In the genomic region with DNA sequence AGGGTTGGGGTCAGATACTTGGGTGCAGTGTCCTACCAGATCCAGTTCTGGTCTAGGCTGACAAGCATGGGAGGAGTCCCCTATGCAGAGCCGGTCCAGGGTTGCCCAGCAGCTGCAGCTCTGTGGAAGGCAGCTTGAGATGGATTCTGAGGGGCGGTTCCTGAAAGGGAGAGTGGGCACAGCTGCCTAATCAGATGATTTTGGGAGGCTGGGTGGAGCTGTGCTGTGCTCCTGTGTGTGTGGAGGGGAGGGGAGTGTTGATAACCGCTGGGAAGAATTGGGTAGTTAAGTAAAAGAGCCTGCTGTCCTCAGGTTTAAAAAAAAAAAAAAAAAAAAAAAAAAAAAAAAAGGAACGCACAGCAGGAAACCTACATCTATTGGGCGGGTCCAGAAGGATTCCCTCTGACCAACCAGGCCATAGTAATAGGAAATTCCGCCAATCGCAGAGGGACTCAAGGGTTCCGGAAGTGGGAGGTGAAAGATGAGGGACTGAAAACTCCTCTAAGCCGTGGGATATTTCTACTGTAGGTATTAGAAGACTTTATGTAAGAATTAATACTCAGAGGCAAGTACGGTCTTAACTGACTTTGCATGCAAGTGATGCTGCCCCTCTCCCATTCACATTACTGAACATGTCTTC, we compare ENCODE assay signal across 40 mouse cellular contexts. TPM values are rescaled to one million over a fixed set of nuclear protein-coding genes. Genes with fewer than 3 reads are reported as not detected.
DNase-seq lines count a peak whose midpoint lies in the region; ATAC-seq and TF ChIP-seq lines count a peak whose summit lies in the region.
"Had no signal": no experiment of that assay in that cellular context is flagged by ENCODE, and none has a peak within 500 bp of the region (broad histone marks: within the 10 kb centered on the region; RNA-seq: fewer than 3 reads in every experiment).

No protein-coding gene starts in this region.

- H3K27me3 ChIP-seq in liver, embryonic 14.5 days (ENCODE audit: control insufficient read depth, insufficient read depth, low read length): no peaks in the 10 kb centered on the region
- H3K27me3 ChIP-seq: embryonic facial prominence, embryonic 15.5 days; hindbrain, embryonic 15.5 days; limb, embryonic 15.5 days; lung, embryonic 15.5 days; midbrain, embryonic 13.5 days had no signal

- H3K4me1 ChIP-seq in liver, embryonic 14.5 days (replicated peaks; ENCODE audit: control insufficient read depth in 2 of 2, insufficient read depth in 2 of 2, low read length in 1 of 2): no peaks in the 10 kb centered on the region
- H3K4me1 ChIP-seq: embryonic facial prominence, embryonic 10.5 days; embryonic facial prominence, embryonic 15.5 days; forebrain, embryonic 10.5 days; hindbrain, embryonic 10.5 days; hindbrain, embryonic 15.5 days; limb, embryonic 10.5 days; limb, embryonic 15.5 days; lung, embryonic 15.5 days; midbrain, embryonic 13.5 days had no signal

- 45% methylated on average over 10 of the region's 10 CpGs for WGBS in liver, embryonic 14.5 days (ENCODE audit: insufficient replicate concordance)

- H3K9me3 ChIP-seq in liver, embryonic 14.5 days (ENCODE audit: control insufficient read depth, low read length): no peaks in the 10 kb centered on the region
- H3K9me3 ChIP-seq: embryonic facial prominence, embryonic 15.5 days; limb, embryonic 10.5 days; limb, embryonic 15.5 days had no signal

- no peak overlapping the region for H3K27ac ChIP-seq in liver, embryonic 14.5 days
- H3K27ac ChIP-seq: embryonic facial prominence, embryonic 10.5 days; embryonic facial prominence, embryonic 15.5 days; forebrain, embryonic 10.5 days; hindbrain, embryonic 10.5 days; hindbrain, embryonic 15.5 days; layer of hippocampus, adult 2 months; limb, embryonic 10.5 days; limb, embryonic 15.5 days; lung, embryonic 15.5 days; midbrain, embryonic 13.5 days; stomach, postnatal 0 days had no signal

- no peak overlapping the region for H3K4me2 ChIP-seq in liver, embryonic 14.5 days (ENCODE audit: low read depth)
- H3K4me2 ChIP-seq: embryonic facial prominence, embryonic 15.5 days; hindbrain, embryonic 15.5 days; limb, embryonic 15.5 days; lung, embryonic 15.5 days; midbrain, embryonic 13.5 days had no signal

- no peak overlapping the region for H3K4me3 ChIP-seq in liver, embryonic 14.5 days (ENCODE audit: insufficient read depth in 1 of 2, low read depth in 2 of 2, low read length in 2 of 2)
- H3K4me3 ChIP-seq: embryonic facial prominence, embryonic 10.5 days; embryonic facial prominence, embryonic 15.5 days; forebrain, embryonic 10.5 days; hindbrain, embryonic 10.5 days; hindbrain, embryonic 15.5 days; layer of hippocampus, adult 2 months; limb, embryonic 10.5 days; limb, embryonic 15.5 days; lung, embryonic 15.5 days; midbrain, embryonic 13.5 days had no signal

- TF ChIP-seq EP300 in liver, embryonic 14.5 days (IDR thresholded peaks at IDR 0.05; ENCODE audit: low read depth): no peak

- no peak overlapping the region for H3K9ac ChIP-seq in liver, embryonic 14.5 days (replicated peaks)
- H3K9ac ChIP-seq: embryonic facial prominence, embryonic 15.5 days; hindbrain, embryonic 15.5 days; limb, embryonic 15.5 days; lung, embryonic 15.5 days; midbrain, embryonic 13.5 days had no signal

- no peaks in the 10 kb centered on the region for H3K36me3 ChIP-seq in liver, embryonic 14.5 days (replicated peaks; ENCODE audit: control insufficient read depth, insufficient read depth, low read depth)
- H3K36me3 ChIP-seq: embryonic facial prominence, embryonic 10.5 days; embryonic facial prominence, embryonic 15.5 days; forebrain, embryonic 10.5 days; hindbrain, embryonic 10.5 days; hindbrain, embryonic 15.5 days; limb, embryonic 10.5 days; limb, embryonic 15.5 days; lung, embryonic 15.5 days; midbrain, embryonic 13.5 days had no signal

- no peak for TF ChIP-seq CTCF in liver, embryonic 14.5 days (IDR thresholded peaks at IDR 0.05; ENCODE audit: low read depth)

- ATAC-seq in liver, embryonic 14.5 days (ENCODE audit: insufficient read depth): peak; percentile 53; the same call in 1 of the 2 replicates
- ATAC-seq: forebrain, embryonic 16.5 days; inflammation-experienced regulatory T-cells, adult 6 months; midbrain, embryonic 13.5 days had no signal

- peak; percentile 11 for DNase-seq in spleen, adult 12 weeks (ENCODE audit: low spot score)
- DNase-seq in spleen, adult 18-20 months: no peak
- DNase-seq in c-Kit-positive CD71-positive TER-119-positive erythroid progenitor cells, embryonic 14.5 days (ENCODE audit: low spot score): peak; percentile 30
- DNase-seq in liver, embryonic 14.5 days (ENCODE audit: low read depth in 3 of 3, low spot score in 3 of 3): peak; percentile 1 to 59 (median 50)
- DNase-seq in cerebellum, adult 18-20 months: no peak
- DNase-seq in left cerebral cortex, adult 8-10 months (ENCODE audit: low spot score in 2 of 2): no peak
- no peak for DNase-seq in gastrocnemius, postnatal 25 days
- no peak for DNase-seq in layer of hippocampus, adult 9-10 months (ENCODE audit: low spot score)
- DNase-seq: adrenal gland, postnatal 14 days; cerebellum, adult 8-10 months; cerebellum, postnatal 25 days; heart, postnatal 14 days; kidney, adult 18-20 months; kidney, postnatal 36 days; retina, postnatal 1 day; right cerebral cortex, postnatal 25 days; thymus, adult 18-20 months; thymus, postnatal 25 days had no signal

RNA-seq across cellular contexts. Expression of a gene that starts 17.2 kb away (rescaled TPM):
- 0.64 and 0.87 TPM in 2 replicates for polyA plus RNA-seq in liver, embryonic 14.5 days (2012; rRNA removed)
- 1.7 and 1.9 TPM in 2 replicates for polyA plus RNA-seq in liver, embryonic 14.5 days (2014; fragmentation: Nextera tagmentation; extraction: Ambion mirVana)
- 10 to 100 TPM; 13.6 to 16.7 (median 15.5) TPM for total RNA-seq in left cerebral cortex, adult 8-10 months (2022)
- 1 to 10 TPM; 2.6 to 2.7 TPM for total RNA-seq in gastrocnemius, postnatal 25 days (2021)

RNA-seq across cellular contexts. Expression of a gene that starts 58.6 kb away (rescaled TPM):
- not detected in 2 replicates for polyA plus RNA-seq in liver, embryonic 14.5 days (2012; rRNA removed)
- not detected in 2 replicates for polyA plus RNA-seq in liver, embryonic 14.5 days (2014; fragmentation: Nextera tagmentation; extraction: Ambion mirVana)
- total RNA-seq in left cerebral cortex, adult 8-10 months (2022): not detected
- not detected for total RNA-seq in gastrocnemius, postnatal 25 days (2021)
- total RNA-seq: adrenal gland, postnatal 14 days; gastrocnemius, adult 8-10 months; heart, postnatal 14 days; layer of hippocampus, adult 2 months; layer of hippocampus, postnatal 25 days; megakaryocyte, adult 5-6 weeks; monocyte, adult 5-6 weeks had no signal
- polyA plus RNA-seq: embryonic facial prominence, embryonic 10.5 days; embryonic facial prominence, embryonic 15.5 days; forebrain, embryonic 10.5 days; forebrain, embryonic 16.5 days; gonadal fat pad, adult 2 months; heart, embryonic 14.5 days; hindbrain, embryonic 10.5 days; hindbrain, embryonic 15.5 days; inflammation-experienced regulatory T-cells, adult 6 months; kidney, embryonic 16.5 days; limb, embryonic 10.5 days; limb, embryonic 15.5 days; lung, embryonic 15.5 days; midbrain, embryonic 13.5 days; neural tube, embryonic 14.5 days; spleen, adult 2 months; stomach, postnatal 0 days had no signal

Comparison
In these comparisons a context has a peak if more than half of its experiments do, and no peak if none do; other contexts are left out.
1. DNase-seq: peak in spleen, adult 12 weeks (single experiment), c-Kit-positive CD71-positive TER-119-positive erythroid progenitor cells, embryonic 14.5 days (single experiment) and liver, embryonic 14.5 days (3 of 3); none in spleen, adult 18-20 months (0 of 2), cerebellum, adult 18-20 months (0 of 2), left cerebral cortex, adult 8-10 months (0 of 2), gastrocnemius, postnatal 25 days (single experiment) and layer of hippocampus, adult 9-10 months (single experiment).